Mouse (Mus musculus) heart, embryonic 14.5 days (tissue): ENCODE results near the gene Eml1. TPM values are rescaled to one million over a fixed set of nuclear protein-coding genes. Genes with fewer than 3 reads are reported as not detected.
A peak's percentile ranks its signal among the peaks of the same experiment; 100 is the strongest.

Source experiments
- ATAC-seq: fragments of 200-750 bp; cut with Nextera tagmentation; 2 replicates; pipeline ENCODE4 v1.8.0; 2017; ENCODE audit warnings: low read depth, moderate TSS enrichment; ENCODE audit not compliant: insufficient number of reproducible peaks, insufficient read depth, low FRiP score
- H3K27ac ChIP-seq, 2 experiments: fragments of 200-500 bp in 1 of 2; fragments of 300-500 bp in 1 of 2; sonication (generic) in 1 of 2; replicated peaks in 1 of 2; 2 replicates each; pipeline ENCODE4 v1.5.1; 2012 to 2014; ENCODE audit warnings: low read depth in 2 of 2, low read length in 2 of 2, control low read depth in 1 of 2, mild to moderate bottlenecking in 1 of 2, mixed read lengths in 1 of 2; ENCODE audit not compliant: control insufficient read depth in 1 of 2, insufficient read depth in 1 of 2
- H3K27me3 ChIP-seq: fragments of 300-500 bp; sonication (generic); 2 replicates; pipeline ENCODE4 v1.6.1; 2014; ENCODE audit warnings: mild to moderate bottlenecking, low read length, control low read depth; ENCODE audit not compliant: control insufficient read depth, insufficient read depth
- H3K36me3 ChIP-seq: fragments of 300-500 bp; sonication (generic); 2 replicates; pipeline ENCODE4 v1.6.1; 2014; ENCODE audit warnings: mild to moderate bottlenecking, control low read depth, low read length, mixed read lengths; ENCODE audit not compliant: control insufficient read depth, insufficient read depth
- H3K4me1 ChIP-seq, 2 experiments: fragments of 200-500 bp in 1 of 2; fragments of 300-500 bp in 1 of 2; sonication (generic) in 1 of 2; 2 replicates each; pipeline ENCODE4 v1.6.1; 2012 to 2014; ENCODE audit warnings: low read length in 2 of 2, control low read depth in 1 of 2, mixed read lengths in 1 of 2; ENCODE audit not compliant: control insufficient read depth in 2 of 2, insufficient read depth in 2 of 2
- H3K4me2 ChIP-seq: fragments of 300-500 bp; sonication (generic); 2 replicates; pipeline ENCODE4 v1.6.1; 2014; ENCODE audit warnings: mild to moderate bottlenecking, low read length
- H3K4me3 ChIP-seq, 2 experiments: fragments of 200-500 bp in 1 of 2; fragments of 300-500 bp in 1 of 2; sonication (generic) in 1 of 2; 2 replicates each; pipeline ENCODE4 v1.5.1; 2012 to 2014; ENCODE audit warnings: low read length in 2 of 2, mild to moderate bottlenecking in 2 of 2, control low read depth in 1 of 2, low read depth in 1 of 2, moderate library complexity in 1 of 2; ENCODE audit not compliant: control insufficient read depth in 1 of 2, insufficient read depth in 1 of 2
- H3K9ac ChIP-seq: fragments of 300-500 bp; sonication (generic); 2 replicates; pipeline ENCODE4 v1.6.1; 2014; ENCODE audit warnings: mild to moderate bottlenecking, low read length
- H3K9me3 ChIP-seq: fragments of 300-500 bp; sonication (generic); 2 replicates; pipeline ENCODE4 v1.6.1; 2016; ENCODE audit warnings: low read length, control low read depth; ENCODE audit not compliant: control insufficient read depth
- WGBS: fragments of 180-500 bp; shearing (Covaris S2); extraction: QIAGEN DNeasy Blood & Tissue Kit; methylation state at CpG from one replicate; pipeline ENCODE4 v1.1.7; 2014; 5-methylcytosine and 5-hydroxymethylcytosine counted together
- polyA plus RNA-seq: library from polyadenylated mRNA; unstranded; fragments of >200 nt; fragmentation: Nextera tagmentation; extraction: Ambion mirVana; gene quantifications from 2 replicates; pipeline ENCODE4 v1.2.1, GENCODE M21; 2014

The Eml1 gene
- polyA plus RNA-seq, 1 experiment from 2014 or later, result 77.2 TPM

GRCm38 (mm10) chr12:108403957-108404356, 33.2 kb downstream of the Eml1 start:
- WGBS, result 66% methylated on average over 6 of the region's 6 CpGs

GRCm38 (mm10) chr12:108409100-108409499, 38.3 kb downstream of the Eml1 start:
- H3K27me3 ChIP-seq, result no peaks in the 10 kb centered on the region
- H3K27ac ChIP-seq, result no peak overlapping the region
- H3K4me2 ChIP-seq, result no peak overlapping the region
- H3K9ac ChIP-seq, result no peak overlapping the region
- H3K4me1 ChIP-seq, result peaks cover 7 to 10% of the 10 kb centered on the region in 2 experiments
- H3K4me3 ChIP-seq, result no peak overlapping the region
- 69% methylated on average over 5 of the region's 5 CpGs for WGBS
- ATAC-seq, result no peak
- no peaks in the 10 kb centered on the region for H3K9me3 ChIP-seq
- no peaks in the 10 kb centered on the region for H3K36me3 ChIP-seq

More at GRCm38 (mm10) chr12:108403957-108404356, 33.2 kb downstream of the Eml1 start:
- no peak overlapping the region for H3K4me3 ChIP-seq
- no peaks in the 10 kb centered on the region for H3K36me3 ChIP-seq
- H3K9ac ChIP-seq, result no peak overlapping the region
- no peak overlapping the region for H3K4me2 ChIP-seq
- no peaks in the 10 kb centered on the region for H3K27me3 ChIP-seq
- no peak for ATAC-seq
- H3K27ac ChIP-seq, result peak overlapping the region in 1 of 2 experiments; percentile 6; a peak in 1 of 4 replicates
- H3K9me3 ChIP-seq, result no peaks in the 10 kb centered on the region
- H3K4me1 ChIP-seq, result peaks cover 7 to 10% of the 10 kb centered on the region in 2 experiments; a peak in 3 of 4 replicates

GRCm38 (mm10) chr12:108410416-108411208, 39.9 kb downstream of the Eml1 start:
- ATAC-seq, result no peak
- 59% methylated on average over 14 of the region's 14 CpGs for WGBS
- no peak overlapping the region for H3K4me2 ChIP-seq
- no peaks in the 10 kb centered on the region for H3K9me3 ChIP-seq
- H3K4me3 ChIP-seq, result no peak overlapping the region
- H3K36me3 ChIP-seq, result no peaks in the 10 kb centered on the region
- no peak overlapping the region for H3K27ac ChIP-seq
- no peak overlapping the region for H3K9ac ChIP-seq
- H3K4me1 ChIP-seq, result peaks cover 7 to 10% of the 10 kb centered on the region in 2 experiments
- no peaks in the 10 kb centered on the region for H3K27me3 ChIP-seq

- Histone ChIP-seq H3K4me2 (no peak overlapping the region), H3K9ac (no peak overlapping the region), H3K4me1 (peaks cover 0 to 7% of the 10 kb centered on the region in 2 experiments; a peak in 3 of 4 replicates), H3K4me3 (no peak overlapping the region), H3K9me3 (no peaks in the 10 kb centered on the region), H3K36me3 (no peaks in the 10 kb centered on the region), H3K27me3 (no peaks in the 10 kb centered on the region), H3K27ac (no peak overlapping the region)
- ATAC-seq, result no peak
- 93% methylated on average over 9 of the region's 9 CpGs for WGBS
Observed at GRCm38 (mm10) chr12:108414932-108415331, 44.2 kb downstream of the Eml1 start.

- H3K4me2 ChIP-seq, result no peak overlapping the region
- H3K27me3 ChIP-seq, result no peaks in the 10 kb centered on the region
- ATAC-seq, result no peak
- no peak overlapping the region for H3K27ac ChIP-seq
- H3K9ac ChIP-seq, result no peak overlapping the region
- H3K36me3 ChIP-seq, result no peaks in the 10 kb centered on the region
- H3K9me3 ChIP-seq, result no peaks in the 10 kb centered on the region
- peaks cover 0 to 9% of the 10 kb centered on the region in 2 experiments; a peak in 3 of 4 replicates for H3K4me1 ChIP-seq
- no peak overlapping the region for H3K4me3 ChIP-seq
Observed at GRCm38 (mm10) chr12:108419570-108419969, 48.8 kb downstream of the Eml1 start.

- Histone ChIP-seq H3K36me3 (no peaks in the 10 kb centered on the region), H3K4me2 (no peak overlapping the region), H3K4me1 (peaks cover 0 to 9% of the 10 kb centered on the region in 2 experiments; a peak in 3 of 4 replicates), H3K27me3 (no peaks in the 10 kb centered on the region), H3K4me3 (no peak overlapping the region), H3K9ac (no peak overlapping the region), H3K27ac (no peak overlapping the region), H3K9me3 (no peaks in the 10 kb centered on the region)
- ATAC-seq, result no peak
- 50% methylated on average over 1 of the region's 1 CpGs for WGBS
Observed at GRCm38 (mm10) chr12:108421477-108421876, 50.7 kb downstream of the Eml1 start.

GRCm38 (mm10) chr12:108422495-108422857, 51.7 kb downstream of the Eml1 start:
- H3K27me3 ChIP-seq, result no peaks in the 10 kb centered on the region
- peaks cover 0 to 9% of the 10 kb centered on the region in 2 experiments; a peak in 3 of 4 replicates for H3K4me1 ChIP-seq
- no peaks in the 10 kb centered on the region for H3K36me3 ChIP-seq
- peak overlapping the region; percentile 89 for H3K9ac ChIP-seq
- H3K9me3 ChIP-seq, result no peaks in the 10 kb centered on the region
- H3K4me2 ChIP-seq, result peak overlapping the region; percentile 87
- H3K27ac ChIP-seq, result 0 out of 4 replicates have a peak overlapping the region, but pooled peaks of 1 of the 2 experiments have one; percentile 71
- ATAC-seq, result peak; percentile 36; the same call in 1 of the 2 replicates
- under 1% methylated on average over 10 of the region's 14 CpGs for WGBS
- peak overlapping the region; percentile 79 to 86 for H3K4me3 ChIP-seq
